Mouse (Mus musculus) naive thymus-derived CD4-positive, alpha-beta T cell, adult 5 months (primary cell): ENCODE data around the gene Nol7. TPM values are rescaled to one million over a fixed set of nuclear protein-coding genes. Genes with fewer than 3 reads are reported as not detected.

Experiments
- polyA plus RNA-seq: library from polyadenylated mRNA; unstranded; fragments of 100-300 nt; shearing (Covaris generic); gene quantifications from one replicate; pipeline ENCODE4 v1.2.1, GENCODE M21; 2017

Gene Nol7
- polyA plus RNA-seq: 179 TPM

DNA sequence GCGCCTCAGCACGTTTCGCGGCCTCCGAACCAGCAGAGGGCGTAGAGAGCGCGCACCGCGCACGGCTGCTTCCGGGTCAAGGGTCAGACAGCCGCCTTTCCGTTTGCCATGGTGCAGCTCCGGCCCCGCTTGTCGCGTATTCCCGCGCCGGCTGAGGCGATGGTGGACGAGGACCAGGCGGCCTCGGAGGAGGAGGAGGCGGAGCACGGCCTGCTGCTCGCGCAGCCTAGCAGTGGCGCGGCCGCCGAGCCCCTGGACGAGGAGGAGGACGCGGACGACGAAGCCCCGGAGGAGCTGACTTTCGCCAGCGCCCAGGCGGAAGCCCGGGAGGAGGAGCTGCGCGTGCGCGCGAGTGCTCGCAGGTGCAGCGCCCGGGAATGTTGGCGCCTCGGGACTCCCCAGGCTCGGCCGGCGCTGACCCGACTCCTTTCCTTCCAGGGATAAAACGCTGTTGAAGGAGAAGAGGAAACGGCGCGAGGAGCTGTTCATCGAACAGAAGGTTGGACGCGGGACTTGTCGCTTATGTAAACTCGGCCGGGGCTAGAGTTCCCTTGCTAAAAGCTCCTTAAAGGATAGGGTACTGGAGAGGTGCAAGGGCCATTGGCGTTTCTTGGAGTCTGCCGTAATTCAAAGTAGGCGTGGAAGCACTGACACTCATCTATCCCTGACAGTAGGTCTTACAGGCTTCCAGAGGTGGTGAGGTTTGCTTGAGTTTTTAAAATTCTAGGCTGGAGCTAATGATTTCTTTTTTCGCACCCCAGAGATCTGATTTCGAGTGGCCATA is at the start of gene Nol7:
Gene Nol7, plus strand, starts transcription at position 94 of the 784 bp plus-strand sequence.

DNA sequence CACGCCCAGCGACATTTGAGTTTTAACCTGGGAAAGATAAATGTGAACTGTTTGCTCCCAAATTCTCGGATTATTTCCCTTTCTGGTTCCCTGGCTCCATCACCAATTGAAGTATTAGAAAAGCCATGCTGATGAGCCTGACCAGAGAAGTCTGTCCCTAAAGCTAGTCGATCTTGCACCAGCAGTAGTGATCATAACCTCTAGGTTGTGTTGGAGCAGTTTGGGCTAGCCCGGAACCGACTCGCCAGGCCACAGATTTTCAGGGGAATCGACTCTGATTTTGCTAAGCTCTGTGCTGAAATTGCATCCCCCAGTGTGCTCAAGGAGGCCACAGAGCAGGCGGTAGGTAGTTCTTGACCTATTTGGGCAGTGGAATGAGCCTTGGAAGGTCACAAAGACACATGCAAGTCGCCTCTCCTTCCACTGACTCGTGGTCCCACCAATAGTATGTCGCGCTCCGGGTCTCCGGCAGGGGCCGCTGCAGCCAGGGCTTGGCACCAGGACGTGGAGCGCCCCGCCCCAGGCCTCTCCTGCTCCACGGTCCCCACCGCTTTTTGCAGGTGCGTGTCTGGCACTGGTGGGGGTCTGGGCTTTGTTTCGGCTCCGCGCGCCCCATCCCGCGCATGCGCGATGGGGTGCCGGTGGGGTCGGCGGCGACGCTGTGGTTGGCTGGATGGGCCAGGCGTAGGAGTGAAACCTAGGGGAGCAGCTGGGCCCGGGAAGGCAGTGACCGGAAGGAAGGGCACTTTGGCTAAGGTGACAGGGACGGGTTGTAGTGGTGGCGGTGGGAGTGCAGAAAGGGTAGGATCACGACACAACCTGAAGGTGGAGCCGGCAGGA is 33.0 kb upstream of the Nol7 start, which contains the start of gene Sirt5:
Gene Sirt5, plus strand, starts transcription at position 512 of the 840 bp plus-strand sequence.

Other genes starting within 250 kb of the Nol7 start
- gene Tbc1d7, start 226.9 kb upstream of the Nol7 start, polyA plus RNA-seq: 3.0 TPM
- 4.9 TPM for gene Gfod1, start 94.2 kb upstream of the Nol7 start, polyA plus RNA-seq
- 9.1 TPM for gene Sirt5, start 32.9 kb upstream of the Nol7 start, polyA plus RNA-seq
- gene Ranbp9, start 82.9 kb downstream of the Nol7 start, polyA plus RNA-seq: 185 TPM
- gene Mcur1, start 161.8 kb downstream of the Nol7 start, polyA plus RNA-seq: 36.5 TPM
- gene Rnf182, start 217.3 kb downstream of the Nol7 start, polyA plus RNA-seq: not detected